Mouse (Mus musculus) intestine, embryonic 15.5 days (tissue): ENCODE measurements around the gene Mapk1ip1. TPM values are rescaled to one million over a fixed set of nuclear protein-coding genes. Genes with fewer than 3 reads are reported as not detected.
A peak's percentile ranks its signal among the peaks of the same experiment; 100 is the strongest.

ENCODE experiments used
- ATAC-seq: fragments of 200-750 bp; cut with Nextera tagmentation; 2 replicates; pipeline ENCODE4 v1.8.0; 2017; ENCODE audit warnings: moderate TSS enrichment, moderate library complexity
- H3K27ac ChIP-seq: fragments of 300-500 bp; sonication (generic); 2 replicates; pipeline ENCODE4 v1.5.1; 2015; ENCODE audit warnings: mild to moderate bottlenecking, inconsistent platforms
- H3K27me3 ChIP-seq: fragments of 300-500 bp; sonication (generic); replicated peaks from 2 replicates; pipeline ENCODE4 v1.6.1; 2015; ENCODE audit warnings: inconsistent platforms
- H3K36me3 ChIP-seq: fragments of 300-500 bp; sonication (generic); 2 replicates; pipeline ENCODE4 v1.6.1; 2015; ENCODE audit warnings: inconsistent platforms
- H3K4me1 ChIP-seq: fragments of 300-500 bp; sonication (generic); replicated peaks from 2 replicates; pipeline ENCODE4 v1.6.1; 2015; ENCODE audit warnings: inconsistent platforms
- H3K4me2 ChIP-seq: fragments of 300-500 bp; sonication (generic); replicated peaks from 2 replicates; pipeline ENCODE4 v1.6.1; 2015; ENCODE audit warnings: mild to moderate bottlenecking, inconsistent platforms
- H3K4me3 ChIP-seq: fragments of 300-500 bp; sonication (generic); replicated peaks from 2 replicates; pipeline ENCODE4 v1.5.1; 2015; ENCODE audit warnings: inconsistent platforms
- H3K9ac ChIP-seq: fragments of 300-500 bp; sonication (generic); 2 replicates; pipeline ENCODE4 v1.6.1; 2015; ENCODE audit warnings: inconsistent platforms
- H3K9me3 ChIP-seq: fragments of 300-500 bp; sonication (generic); 2 replicates; pipeline ENCODE4 v1.6.1; 2016; ENCODE audit warnings: inconsistent platforms
- WGBS: fragments of 180-500 bp; shearing (Covaris S2); methylation state at CpG from one replicate; pipeline ENCODE4 v1.1.7; 2015; 5-methylcytosine and 5-hydroxymethylcytosine counted together
- polyA plus RNA-seq: library from polyadenylated mRNA; unstranded; fragments of >200 nt; fragmentation: Nextera tagmentation; extraction: Ambion mirVana; gene quantifications from 2 replicates; pipeline ENCODE4 v1.2.1, GENCODE M21; 2015

The Mapk1ip1 gene
- 10.7 and 12.9 TPM in 2 replicates for polyA plus RNA-seq

DNA sequence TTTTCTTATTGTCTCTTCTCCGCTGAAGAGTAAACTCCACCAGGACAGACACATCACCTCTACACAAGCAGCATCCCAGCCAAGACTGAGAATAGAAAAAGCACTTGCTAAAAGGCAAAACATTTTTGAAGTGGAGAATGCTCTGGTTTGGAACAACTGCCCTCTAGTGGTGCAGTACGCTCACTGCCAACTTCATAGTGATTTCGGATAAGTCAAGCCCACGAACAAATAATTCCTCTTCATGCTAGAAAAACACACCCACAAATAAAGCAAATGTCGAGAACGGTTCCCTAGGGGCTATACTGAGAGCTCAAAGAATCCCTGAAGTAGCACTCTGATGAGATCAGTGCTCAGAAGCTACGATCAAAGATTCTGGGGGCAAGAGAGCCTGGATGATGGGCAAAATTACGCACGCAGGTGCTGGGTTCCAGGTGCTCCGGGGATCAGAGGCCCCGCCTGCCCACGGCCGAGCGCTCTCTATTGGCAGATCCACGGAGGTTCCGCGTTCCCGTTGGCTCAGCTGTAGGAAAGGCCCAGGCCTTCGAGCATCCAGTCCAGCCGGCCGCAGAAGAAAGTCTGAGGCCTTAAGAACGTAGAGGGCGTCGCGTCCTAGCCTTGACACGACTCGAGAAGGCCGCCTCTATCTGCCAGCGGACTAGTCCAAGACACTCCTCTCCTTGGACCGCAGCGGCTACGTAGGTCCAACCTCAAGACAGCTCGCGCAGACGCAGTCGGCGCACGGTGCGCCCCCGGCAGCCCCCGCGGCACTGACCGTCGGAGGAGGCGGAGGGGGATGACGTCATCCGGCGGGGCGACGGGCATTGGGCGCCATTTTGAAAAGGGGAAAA is at the start of gene Mapk1ip1, which contains the start of gene Ppp2r2d:
Mapk1ip1 (minus strand) TSS at position 730 of the 848 bp plus-strand sequence.
Ppp2r2d (plus strand) TSS at position 536 of the 848 bp plus-strand sequence.
- Histone ChIP-seq H3K27ac (peak within 1 kb of the TSS; percentile 96), H3K4me3 (peak within 1 kb of the TSS; percentile 98), H3K27me3 (no peaks in the 10 kb centered on the region), H3K9ac (peak within 1 kb of the TSS; percentile 97), H3K36me3 (no peaks in the 10 kb centered on the region), H3K9me3 (no peaks in the 10 kb centered on the region), H3K4me2 (peak within 1 kb of the TSS; percentile 76), H3K4me1 (peaks cover 23% of the 10 kb centered on the region)
- WGBS, result under 1% methylated on average over 50 of the region's 51 CpGs
- peak; percentile 97 for ATAC-seq

DNA sequence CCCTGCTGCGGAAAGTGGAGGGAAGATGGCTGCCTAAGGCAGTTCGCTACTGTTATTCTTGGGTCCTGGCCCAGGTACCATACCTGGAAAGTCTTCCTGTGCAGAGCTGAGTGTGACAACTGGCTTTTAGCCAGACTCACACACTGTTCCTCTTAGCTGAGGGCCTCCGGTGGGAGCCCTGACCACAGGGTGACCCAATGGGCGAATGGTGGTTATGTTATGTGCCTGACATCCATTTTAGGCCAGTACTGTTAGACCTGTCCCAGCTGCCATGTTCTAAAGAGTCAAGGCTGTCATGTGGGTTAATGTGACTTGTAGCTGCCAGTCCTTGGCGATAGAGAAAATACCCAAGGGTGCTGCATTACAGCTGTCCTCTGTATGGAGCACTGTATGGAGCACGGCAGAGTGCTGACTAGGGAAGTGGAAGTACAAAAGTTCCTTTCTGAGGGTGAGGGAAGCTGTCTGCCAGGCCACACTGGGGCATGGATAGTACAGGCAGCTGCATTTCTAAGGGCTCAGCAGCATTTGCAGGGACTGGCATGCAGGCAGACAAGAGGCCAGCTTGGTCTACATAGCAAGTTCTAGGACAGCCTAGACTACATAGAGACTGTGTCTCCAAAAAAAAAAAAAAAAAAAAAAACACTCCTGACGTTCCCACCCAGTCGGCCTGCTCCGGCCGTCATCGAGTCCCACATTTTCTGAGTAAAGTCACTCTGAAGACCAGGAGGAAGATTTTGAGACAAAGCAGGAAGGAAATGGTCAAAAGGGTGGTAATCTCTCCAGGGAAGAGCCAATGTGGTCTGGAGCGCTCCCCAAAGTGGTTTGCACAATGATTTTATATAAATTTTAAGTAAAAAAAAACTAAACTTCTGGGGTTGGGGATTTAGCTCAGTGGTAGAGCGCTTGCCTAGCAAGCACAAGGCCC is 39.6 kb upstream of the Mapk1ip1 start:
- WGBS, result 85% methylated on average over 12 of the region's 13 CpGs
- H3K9me3 ChIP-seq, result no peaks in the 10 kb centered on the region
- no peak overlapping the region for H3K9ac ChIP-seq
- H3K4me3 ChIP-seq, result no peak overlapping the region
- H3K27me3 ChIP-seq, result no peaks in the 10 kb centered on the region
- H3K36me3 ChIP-seq, result peaks cover 9% of the 10 kb centered on the region
- H3K4me2 ChIP-seq, result no peak overlapping the region
- H3K27ac ChIP-seq, result no peak overlapping the region
- H3K4me1 ChIP-seq, result no peaks in the 10 kb centered on the region
- ATAC-seq, result no peak

DNA sequence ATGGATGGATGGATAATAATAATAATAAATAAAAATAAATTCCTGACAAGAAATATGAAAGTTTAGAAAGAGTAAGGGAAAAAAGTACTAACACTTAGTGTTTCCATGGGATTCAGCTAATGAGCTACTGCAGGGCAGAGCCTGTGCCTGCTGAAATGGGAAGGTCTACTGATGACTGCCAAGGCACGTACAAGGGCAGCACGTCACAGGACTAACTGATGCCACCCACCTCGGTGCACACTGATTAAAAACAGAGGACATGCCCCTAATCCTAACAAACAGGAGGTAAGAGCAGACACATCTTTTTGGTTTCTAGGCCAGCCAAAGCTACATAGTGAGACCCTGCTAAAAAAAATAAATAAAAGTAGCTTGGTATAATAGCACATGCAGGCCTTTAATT is 37.7 kb upstream of the Mapk1ip1 start:
- Histone ChIP-seq H3K36me3 (peaks cover 12% of the 10 kb centered on the region), H3K27me3 (no peaks in the 10 kb centered on the region), H3K4me1 (no peaks in the 10 kb centered on the region), H3K4me3 (no peak overlapping the region), H3K9ac (no peak overlapping the region), H3K9me3 (no peaks in the 10 kb centered on the region), H3K4me2 (no peak overlapping the region), H3K27ac (no peak overlapping the region)
- WGBS, result 90% methylated on average over 3 of the region's 3 CpGs
- no peak for ATAC-seq

DNA sequence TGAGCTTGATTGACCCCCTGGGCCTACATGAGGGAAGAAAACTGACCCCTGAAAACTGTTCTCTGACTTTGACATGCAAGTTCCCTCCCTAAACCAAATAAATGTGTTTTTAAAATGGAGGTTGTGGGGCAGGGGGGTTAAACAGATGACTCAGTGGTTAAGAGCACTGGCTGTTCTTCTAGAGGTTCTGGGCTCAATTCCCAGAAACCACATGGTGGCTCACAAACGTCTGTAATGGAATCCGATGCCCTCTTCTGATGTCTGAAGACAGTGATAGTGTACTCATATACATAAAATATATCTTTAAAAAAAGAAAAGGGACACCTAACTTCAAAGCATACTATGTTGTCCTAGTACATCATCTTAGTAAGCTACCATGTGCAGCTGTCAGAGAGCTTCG is 29.0 kb upstream of the Mapk1ip1 start:
- Histone ChIP-seq H3K4me3 (no peak overlapping the region), H3K27ac (no peak overlapping the region), H3K9me3 (no peaks in the 10 kb centered on the region), H3K36me3 (peaks cover 37% of the 10 kb centered on the region), H3K4me1 (no peaks in the 10 kb centered on the region), H3K27me3 (no peaks in the 10 kb centered on the region), H3K4me2 (no peak overlapping the region), H3K9ac (no peak overlapping the region)
- no peak for ATAC-seq
- WGBS, result 62% methylated on average over 3 of the region's 3 CpGs

DNA sequence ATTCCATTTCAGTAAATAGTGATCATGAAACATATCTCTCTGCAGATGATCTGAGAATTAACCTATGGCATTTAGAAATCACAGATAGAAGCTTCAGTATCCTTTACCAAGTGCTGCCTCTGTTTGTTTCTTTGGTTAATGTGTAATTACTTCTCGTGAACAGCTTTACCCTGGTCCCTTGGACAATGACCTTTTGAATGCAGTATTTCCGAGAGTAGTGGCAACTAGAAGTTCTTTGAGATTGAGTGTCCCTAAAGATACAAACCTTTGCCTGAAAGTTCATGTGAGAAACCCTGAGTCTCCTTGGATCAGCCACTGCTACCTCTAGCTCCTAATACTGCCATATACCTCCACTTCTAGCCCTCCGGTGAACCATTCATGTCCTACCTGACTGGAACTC is 26.9 kb upstream of the Mapk1ip1 start:
- Histone ChIP-seq H3K4me2 (no peak overlapping the region), H3K4me3 (no peak overlapping the region), H3K27me3 (no peaks in the 10 kb centered on the region), H3K36me3 (peaks cover 35% of the 10 kb centered on the region), H3K9me3 (no peaks in the 10 kb centered on the region), H3K27ac (no peak overlapping the region), H3K9ac (no peak overlapping the region), H3K4me1 (no peaks in the 10 kb centered on the region)
- no peak for ATAC-seq
- 66% methylated on average over 3 of the region's 3 CpGs for WGBS

DNA sequence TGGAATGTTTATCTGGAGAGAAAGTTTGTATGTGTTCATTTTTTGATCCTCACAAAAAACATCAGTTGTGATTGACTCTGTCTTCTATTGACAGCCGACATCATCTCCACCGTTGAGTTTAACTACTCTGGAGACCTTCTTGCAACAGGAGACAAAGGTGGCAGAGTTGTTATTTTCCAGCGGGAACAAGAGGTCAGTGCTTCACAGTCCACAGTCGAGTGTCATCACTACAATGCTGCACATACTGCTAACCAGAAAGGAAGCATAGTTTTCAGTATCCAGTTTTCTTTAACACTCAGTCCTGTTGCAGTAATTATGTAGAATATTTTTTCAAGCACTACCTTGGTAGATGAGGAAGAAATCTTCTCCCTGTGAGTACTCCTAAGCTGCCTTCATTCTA is 22.2 kb upstream of the Mapk1ip1 start:
- Histone ChIP-seq H3K4me2 (no peak overlapping the region), H3K4me1 (no peaks in the 10 kb centered on the region), H3K9ac (no peak overlapping the region), H3K27ac (no peak overlapping the region), H3K27me3 (no peaks in the 10 kb centered on the region), H3K36me3 (0 out of 2 replicates have a peak, but pooled peaks cover 6% of the 10 kb centered on the region), H3K9me3 (no peaks in the 10 kb centered on the region), H3K4me3 (no peak overlapping the region)
- no peak for ATAC-seq
- WGBS, result 89% methylated on average over 4 of the region's 4 CpGs

DNA sequence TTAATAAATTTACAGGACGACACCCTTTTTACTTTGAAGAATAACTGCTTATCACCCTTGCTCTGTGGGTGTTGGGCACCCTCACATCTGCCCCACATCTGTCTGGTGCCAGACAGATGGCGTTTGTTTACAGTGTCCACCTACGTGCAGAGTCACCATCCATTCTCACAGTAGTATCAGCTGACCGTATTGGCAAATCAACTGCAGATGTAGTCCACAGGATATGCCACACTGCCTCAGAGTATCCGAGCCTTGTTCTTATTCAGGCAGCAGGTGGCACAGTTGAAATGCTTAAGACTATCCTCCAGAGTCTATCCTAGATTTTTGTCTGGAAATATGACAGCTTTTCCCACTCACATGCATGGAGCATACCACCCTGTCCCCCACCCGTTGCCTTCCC is 21.2 kb upstream of the Mapk1ip1 start:
- Histone ChIP-seq H3K36me3 (0 out of 2 replicates have a peak, but pooled peaks cover 6% of the 10 kb centered on the region), H3K4me2 (no peak overlapping the region), H3K4me1 (no peaks in the 10 kb centered on the region), H3K27ac (no peak overlapping the region), H3K27me3 (no peaks in the 10 kb centered on the region), H3K9me3 (no peaks in the 10 kb centered on the region), H3K9ac (no peak overlapping the region), H3K4me3 (no peak overlapping the region)
- 75% methylated on average over 6 of the region's 6 CpGs for WGBS
- no peak for ATAC-seq

DNA sequence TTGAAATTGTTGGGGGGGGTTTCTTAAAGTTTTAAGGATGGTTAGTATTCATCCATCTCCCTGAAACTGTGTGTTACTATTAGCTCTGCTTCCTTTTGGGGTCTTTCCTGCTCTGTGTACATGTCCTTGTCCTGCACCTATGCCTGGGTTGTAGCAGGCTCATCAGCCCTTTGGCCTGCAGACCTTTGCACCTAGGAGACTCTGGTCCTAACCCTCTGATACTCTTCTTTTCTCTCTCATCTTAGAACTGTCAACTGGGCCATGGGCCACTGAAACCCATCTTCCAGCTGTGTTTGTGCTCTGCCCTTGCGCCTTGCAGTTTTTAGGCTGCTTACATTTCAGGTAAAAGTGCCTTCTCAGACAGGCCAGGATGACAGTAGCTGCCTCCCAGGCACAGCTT is 18.7 kb upstream of the Mapk1ip1 start:
- H3K36me3 ChIP-seq, result 0 out of 2 replicates have a peak, but pooled peaks cover 8% of the 10 kb centered on the region
- 97% methylated on average over 1 of the region's 1 CpGs for WGBS
- H3K4me2 ChIP-seq, result no peak overlapping the region
- H3K4me3 ChIP-seq, result no peak overlapping the region
- H3K9ac ChIP-seq, result no peak overlapping the region
- no peaks in the 10 kb centered on the region for H3K4me1 ChIP-seq
- no peaks in the 10 kb centered on the region for H3K27me3 ChIP-seq
- H3K9me3 ChIP-seq, result no peaks in the 10 kb centered on the region
- ATAC-seq, result no peak
- H3K27ac ChIP-seq, result no peak overlapping the region

DNA sequence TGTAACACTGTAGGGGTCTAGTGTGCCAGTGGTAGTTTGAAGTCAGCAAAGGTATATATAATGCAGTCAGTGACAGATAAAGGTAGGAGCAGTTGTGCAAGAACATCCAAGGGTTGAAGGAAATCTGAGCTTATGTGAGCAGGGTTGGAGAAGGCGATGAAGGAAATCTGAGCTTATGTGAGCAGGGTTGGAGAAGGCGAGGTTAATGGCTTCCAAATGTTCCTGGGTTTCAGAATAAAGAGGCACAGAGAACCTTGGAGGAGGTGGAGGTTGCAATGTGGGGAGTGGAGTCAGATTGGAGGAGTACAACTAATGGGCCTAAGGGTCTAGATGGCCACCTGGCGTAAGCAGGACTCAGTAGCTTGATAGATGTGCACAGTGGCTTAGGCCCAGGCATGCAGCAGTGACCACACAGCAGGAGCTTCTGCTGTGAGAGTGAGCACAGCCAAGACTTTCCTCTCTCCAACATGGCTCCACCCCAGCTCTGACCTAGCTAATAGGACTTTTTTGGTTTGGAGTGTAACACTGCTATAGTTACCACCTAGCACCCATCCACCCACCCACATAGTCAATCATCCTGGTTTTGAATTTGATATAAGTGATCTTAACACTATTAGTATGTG is 18.0 kb upstream of the Mapk1ip1 start:
- Histone ChIP-seq H3K36me3 (0 out of 2 replicates have a peak, but pooled peaks cover 6% of the 10 kb centered on the region), H3K27me3 (no peaks in the 10 kb centered on the region), H3K27ac (no peak overlapping the region), H3K4me2 (no peak overlapping the region), H3K9ac (no peak overlapping the region), H3K4me1 (no peaks in the 10 kb centered on the region), H3K4me3 (no peak overlapping the region), H3K9me3 (no peaks in the 10 kb centered on the region)
- 87% methylated on average over 3 of the region's 3 CpGs for WGBS
- ATAC-seq, result no peak

DNA sequence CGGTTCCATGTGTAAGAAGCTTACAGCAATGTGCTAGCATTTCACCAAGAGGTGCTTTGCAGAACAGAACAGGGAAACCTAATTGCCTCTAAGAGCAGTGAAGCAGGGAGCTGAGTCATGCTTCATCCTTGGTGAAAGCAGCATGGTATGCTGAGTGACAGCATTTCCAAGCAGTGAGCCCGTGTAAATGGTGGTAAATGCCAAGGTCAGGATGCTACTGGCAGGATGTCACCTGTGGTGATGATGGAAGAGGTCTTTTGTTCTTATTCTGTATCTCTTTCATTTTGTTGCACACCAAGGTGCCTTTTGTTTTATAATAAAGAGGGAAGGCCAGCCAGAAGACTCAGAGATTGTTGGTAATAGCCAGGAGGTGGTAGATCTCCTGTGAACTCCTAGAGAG is 10.6 kb upstream of the Mapk1ip1 start:
- Histone ChIP-seq H3K4me2 (no peak overlapping the region), H3K9me3 (no peaks in the 10 kb centered on the region), H3K4me3 (no peak overlapping the region), H3K27ac (no peak overlapping the region), H3K36me3 (peaks cover 11% of the 10 kb centered on the region), H3K4me1 (no peaks in the 10 kb centered on the region), H3K9ac (no peak overlapping the region), H3K27me3 (no peaks in the 10 kb centered on the region)
- 68% methylated on average over 2 of the region's 2 CpGs for WGBS
- ATAC-seq, result no peak

DNA sequence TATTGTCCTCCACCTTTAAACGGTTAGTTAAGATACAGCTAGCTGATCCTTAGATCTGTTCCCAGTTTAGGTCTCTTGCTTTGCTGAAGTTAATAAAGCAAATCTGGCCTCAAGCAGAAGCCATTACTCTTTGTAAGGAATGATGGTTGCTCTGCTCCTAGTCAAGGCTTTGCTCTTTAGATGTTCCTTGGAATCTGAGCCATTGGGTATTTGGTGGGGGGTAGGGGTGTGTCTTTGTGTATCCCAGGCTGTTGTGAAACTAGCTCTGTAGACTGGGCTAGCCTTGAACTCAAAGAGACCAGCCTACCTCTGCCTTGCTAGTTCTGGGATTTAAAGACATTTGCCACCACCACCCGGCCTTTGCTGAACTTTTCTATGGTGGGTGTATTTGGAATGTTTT is 8.1 kb upstream of the Mapk1ip1 start:
- H3K36me3 ChIP-seq, result peaks cover 11% of the 10 kb centered on the region
- no peak overlapping the region for H3K4me3 ChIP-seq
- H3K9ac ChIP-seq, result no peak overlapping the region
- H3K27ac ChIP-seq, result no peak overlapping the region
- H3K4me2 ChIP-seq, result no peak overlapping the region
- no peak for ATAC-seq
- 91% methylated on average over 2 of the region's 2 CpGs for WGBS
- H3K4me1 ChIP-seq, result peaks cover 3% of the 10 kb centered on the region; the same call in 1 of the 2 replicates
- no peaks in the 10 kb centered on the region for H3K27me3 ChIP-seq
- H3K9me3 ChIP-seq, result no peaks in the 10 kb centered on the region
